Mouse (Mus musculus): ENCODE results near the gene Neil3.
A peak's percentile ranks its signal among the peaks of the same experiment; 100 is the strongest.
"Not testable (repeated sequence)": the region's sequence is repeated elsewhere in the genome, so short reads cannot be mapped to it uniquely, and the experiment has no call there.

Gene Neil3

DNA sequence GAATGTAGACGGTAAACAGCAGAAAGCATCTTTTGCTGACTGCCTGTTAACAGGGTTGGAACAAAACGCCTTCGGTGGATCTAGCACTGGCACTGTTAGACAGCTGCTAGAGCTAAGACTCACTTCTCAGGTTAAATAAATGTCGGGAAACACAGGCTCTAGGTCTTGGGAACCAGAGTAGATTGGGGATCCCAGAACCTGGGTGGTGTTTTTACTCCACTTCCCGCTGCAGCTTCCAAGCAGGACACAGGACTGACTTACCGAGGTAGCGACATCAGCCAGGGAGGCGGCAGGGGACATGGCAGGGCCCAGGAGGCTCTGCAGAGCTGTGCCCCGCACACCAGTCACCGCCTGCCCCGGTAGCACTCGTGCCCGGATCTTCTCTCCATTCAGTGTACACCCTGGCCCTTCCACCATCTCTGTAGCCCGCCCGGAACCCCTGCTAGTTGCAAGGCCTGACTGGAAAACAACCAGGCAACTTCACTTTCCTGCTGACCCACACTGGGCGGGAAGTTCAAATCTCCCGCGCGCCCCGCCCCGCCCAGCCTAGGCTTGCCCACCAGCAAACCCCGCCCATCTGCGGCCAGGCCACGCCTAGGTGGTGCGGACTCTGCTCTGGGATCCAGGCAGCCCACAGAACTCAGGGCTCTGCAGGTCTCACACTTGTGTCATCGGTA is at the start of gene Neil3:
Gene Neil3, minus strand, starts transcription at position 571 of the 677 bp plus-strand sequence.
- DNase-seq, result peak; percentile 32 to 43

- peak; percentile 57 to 58 for DNase-seq
Observed at GRCm38 (mm10) chr8:53680846-53681245, 42.0 kb upstream of the Neil3 start.

GRCm38 (mm10) chr8:53663946-53664345 is 25.1 kb upstream of the Neil3 start:
- DNase-seq, result peak; percentile 23 to 41

DNA sequence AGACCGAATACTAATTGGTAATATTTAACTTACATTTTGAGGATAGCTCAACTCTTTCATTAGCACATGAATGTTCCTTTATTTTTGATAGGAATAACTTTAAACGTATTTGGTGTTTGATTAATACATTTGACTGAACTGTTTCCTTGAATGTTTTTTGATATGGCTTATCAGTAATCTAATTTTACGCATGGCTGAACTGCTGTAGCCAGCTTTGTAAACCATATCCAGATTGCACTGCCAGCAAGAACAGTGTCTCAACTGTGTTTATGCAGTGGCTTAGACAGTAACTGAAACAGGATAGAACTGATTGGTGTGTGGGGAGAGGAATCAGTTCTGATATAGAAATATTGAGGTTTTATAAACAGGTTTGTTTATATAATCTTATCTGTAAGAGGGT is 22.6 kb upstream of the Neil3 start:
- no peak for DNase-seq

DNA sequence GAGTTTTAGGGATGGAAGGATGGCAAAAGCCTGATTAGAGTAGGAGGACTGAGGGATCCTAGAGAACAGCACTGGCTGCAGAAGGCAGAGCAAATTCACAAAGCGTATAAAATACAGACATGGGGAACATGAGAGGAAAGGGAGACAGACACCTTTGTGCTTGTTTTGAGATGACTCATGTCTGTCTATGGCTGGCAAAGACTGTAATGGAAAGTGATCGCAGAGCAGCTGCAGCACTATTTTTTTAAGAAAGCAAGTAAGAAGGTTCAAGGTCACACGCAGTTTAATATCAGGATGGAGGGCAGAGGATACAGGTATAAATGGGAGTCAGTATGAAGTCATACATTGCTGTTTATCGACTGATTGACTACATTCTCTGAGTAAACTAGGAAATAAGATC is 8.2 kb downstream of the Neil3 start:
- DNase-seq, result no peak

- no peak for DNase-seq
Observed at GRCm38 (mm10) chr8:53628864-53629415, 9.9 kb downstream of the Neil3 start.

GRCm38 (mm10) chr8:53623425-53623824 is 15.4 kb downstream of the Neil3 start:
- DNase-seq, result no peak

DNA sequence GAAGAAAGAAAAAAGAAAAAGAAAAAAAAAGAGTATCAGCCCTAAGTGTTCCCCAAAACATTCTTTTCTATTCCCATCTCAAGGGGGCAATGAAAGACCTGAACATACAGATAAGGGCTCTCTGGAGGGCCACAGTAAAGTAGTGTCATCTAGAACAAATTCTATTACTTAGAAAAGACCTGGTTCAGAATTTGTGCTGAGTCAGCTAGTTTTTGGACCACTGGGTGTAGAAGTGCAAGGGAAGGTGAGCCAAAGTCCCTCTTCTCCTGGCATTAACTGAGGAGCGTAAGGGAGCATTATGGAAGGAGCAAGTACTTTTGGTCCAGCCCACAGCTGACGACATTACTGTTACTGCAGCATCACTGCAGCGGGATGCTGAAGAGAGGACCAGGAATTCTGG is 19.7 kb downstream of the Neil3 start:
- DNase-seq, result no peak

DNA sequence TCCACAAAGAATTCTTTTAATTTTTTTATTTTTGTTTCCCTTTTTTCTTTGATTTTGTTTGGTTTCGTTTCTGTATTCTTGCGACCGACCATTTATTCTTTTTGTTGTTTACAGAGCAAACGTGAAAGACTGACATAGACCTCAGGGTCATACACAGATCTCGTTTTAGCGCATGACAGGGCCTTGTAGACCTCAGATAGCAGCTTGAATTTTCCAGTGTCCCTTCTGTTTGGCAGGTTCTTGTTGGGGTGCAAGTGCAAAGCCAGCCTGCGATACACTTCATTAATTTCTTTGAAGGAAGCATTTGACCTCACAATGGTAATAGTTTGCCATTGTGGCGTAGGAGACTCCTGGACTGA is 24.6 kb downstream of the Neil3 start:
- DNase-seq, result no peak

DNA sequence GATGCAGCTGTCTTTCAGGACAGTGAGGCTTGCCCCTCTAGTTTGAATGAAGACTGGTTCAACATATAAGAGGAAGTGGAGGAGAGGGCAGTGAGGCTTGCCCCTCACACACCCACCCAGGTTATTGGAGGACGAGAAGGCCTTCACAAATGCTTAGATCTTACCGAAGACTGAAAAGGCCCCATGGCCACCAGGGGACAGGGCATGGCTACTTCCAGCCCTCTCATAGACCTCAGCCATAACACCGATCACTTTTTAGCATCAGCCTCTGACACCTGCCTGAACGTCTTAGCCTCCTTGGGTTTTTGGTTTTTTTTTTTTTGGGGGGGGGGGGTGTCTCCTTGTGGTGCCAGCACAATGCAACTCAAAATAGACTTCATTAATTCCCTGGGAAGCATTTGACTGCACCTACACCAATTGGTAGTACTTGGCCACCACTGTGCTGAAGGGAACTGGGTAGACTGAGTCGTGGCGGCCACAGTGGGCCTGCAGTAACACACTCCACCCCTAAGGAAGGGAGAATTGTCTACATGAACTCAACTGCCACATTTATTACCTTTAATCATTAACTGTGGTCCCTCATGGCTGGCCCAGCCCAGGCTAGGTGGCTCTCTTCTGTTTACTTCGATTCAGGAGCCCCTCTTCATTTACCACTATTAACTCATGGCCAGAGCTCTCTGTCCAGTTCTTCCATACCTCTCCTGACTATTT is 25.1 kb downstream of the Neil3 start:
- DNase-seq, result no peak

DNA sequence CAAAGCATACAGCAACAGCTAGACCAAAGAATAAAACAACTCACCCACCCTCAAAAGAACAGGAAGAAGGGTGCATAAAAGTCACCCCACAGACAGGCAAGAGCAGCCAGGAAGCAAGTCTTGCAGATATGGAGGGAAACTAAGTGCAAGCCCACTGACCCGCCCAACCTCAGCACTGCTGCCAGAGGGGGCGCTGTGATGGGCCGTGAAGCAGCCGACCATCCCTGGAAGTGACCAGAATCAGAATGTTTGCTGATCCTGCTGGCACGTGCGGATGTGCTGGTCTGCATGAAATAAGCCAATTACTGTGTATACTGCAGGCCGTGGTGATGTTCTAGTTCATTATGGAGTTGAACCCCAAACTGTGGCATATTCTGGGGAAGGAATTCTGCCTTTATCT is 26.6 kb downstream of the Neil3 start:
- DNase-seq, result no peak

DNA sequence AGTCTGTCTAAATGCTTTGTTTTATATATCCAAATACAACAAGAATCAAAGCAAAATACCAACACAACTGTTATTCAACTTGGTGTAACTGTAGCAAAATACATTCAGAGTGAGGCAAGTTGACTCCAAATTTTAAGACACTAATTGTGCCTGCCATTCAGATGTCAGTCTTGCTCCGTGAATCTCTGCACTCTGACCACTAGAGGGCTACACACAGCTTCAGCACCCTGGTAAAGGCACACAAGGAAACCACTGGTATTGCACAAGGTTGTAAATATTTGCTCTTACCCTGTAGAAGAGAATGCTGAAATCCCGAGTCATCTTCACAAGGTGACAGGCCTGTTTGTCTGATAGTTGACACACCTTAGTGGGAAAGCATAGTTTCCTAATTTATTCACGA is 31.8 kb downstream of the Neil3 start:
- DNase-seq, result peak in 1 of 2 experiments; percentile 3

DNA sequence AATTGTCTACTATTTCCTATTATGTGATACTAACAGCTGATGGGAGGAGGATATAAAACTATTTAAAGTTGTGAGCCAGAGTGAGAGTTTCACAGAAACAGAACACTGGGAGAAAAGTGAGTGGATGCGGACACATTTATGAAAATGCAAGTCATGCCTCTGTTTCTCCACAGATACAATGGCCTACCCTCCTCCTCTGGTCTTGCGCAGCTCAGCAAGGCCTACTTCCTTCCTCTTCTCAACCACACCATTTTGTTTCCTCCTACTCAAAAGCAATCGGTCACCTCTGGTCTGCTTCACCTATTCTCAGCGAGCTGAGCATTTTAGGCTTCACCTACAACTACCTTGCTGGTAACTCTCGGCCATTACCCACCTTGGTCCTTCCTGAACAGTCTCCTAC is 34.0 kb downstream of the Neil3 start:
- DNase-seq, result no peak

DNA sequence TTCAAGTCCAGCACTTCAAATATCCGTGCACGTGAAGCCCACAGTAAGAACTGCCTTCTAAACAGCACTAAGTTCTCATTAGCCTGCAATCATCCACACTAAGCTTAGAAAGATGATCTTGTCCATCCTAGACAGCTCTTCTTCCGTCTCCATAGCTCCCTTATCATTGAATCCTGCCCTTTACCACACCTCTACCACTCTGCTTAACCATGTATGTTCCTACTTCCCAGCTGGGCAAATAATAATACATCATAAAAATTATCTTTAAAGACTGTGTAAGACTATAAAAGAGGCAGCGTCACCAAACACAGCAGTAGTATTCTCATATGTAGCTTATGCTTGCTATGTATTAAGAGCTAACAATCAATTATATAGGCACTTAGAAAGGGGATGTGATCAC is 35.2 kb downstream of the Neil3 start:
- DNase-seq, result no peak

DNA sequence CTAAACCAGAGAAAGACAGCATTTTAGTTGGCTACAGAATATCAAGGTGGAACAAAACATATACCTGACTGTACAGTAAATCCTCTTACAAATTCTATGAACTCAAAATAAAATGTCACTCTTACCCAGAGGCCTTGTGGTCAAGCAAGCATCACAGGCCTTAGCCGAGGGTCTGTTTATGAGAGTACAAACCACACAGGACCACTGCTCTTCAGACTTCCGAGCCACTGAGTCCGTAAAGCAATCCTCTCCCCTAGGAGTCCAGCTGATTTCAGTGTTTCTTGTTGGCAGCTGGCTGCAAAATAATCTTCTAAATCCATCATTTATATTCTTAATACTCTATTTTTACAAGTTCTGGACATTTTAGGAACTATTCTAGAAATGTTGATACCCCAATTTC is 38.0 kb downstream of the Neil3 start:
- no peak for DNase-seq

DNA sequence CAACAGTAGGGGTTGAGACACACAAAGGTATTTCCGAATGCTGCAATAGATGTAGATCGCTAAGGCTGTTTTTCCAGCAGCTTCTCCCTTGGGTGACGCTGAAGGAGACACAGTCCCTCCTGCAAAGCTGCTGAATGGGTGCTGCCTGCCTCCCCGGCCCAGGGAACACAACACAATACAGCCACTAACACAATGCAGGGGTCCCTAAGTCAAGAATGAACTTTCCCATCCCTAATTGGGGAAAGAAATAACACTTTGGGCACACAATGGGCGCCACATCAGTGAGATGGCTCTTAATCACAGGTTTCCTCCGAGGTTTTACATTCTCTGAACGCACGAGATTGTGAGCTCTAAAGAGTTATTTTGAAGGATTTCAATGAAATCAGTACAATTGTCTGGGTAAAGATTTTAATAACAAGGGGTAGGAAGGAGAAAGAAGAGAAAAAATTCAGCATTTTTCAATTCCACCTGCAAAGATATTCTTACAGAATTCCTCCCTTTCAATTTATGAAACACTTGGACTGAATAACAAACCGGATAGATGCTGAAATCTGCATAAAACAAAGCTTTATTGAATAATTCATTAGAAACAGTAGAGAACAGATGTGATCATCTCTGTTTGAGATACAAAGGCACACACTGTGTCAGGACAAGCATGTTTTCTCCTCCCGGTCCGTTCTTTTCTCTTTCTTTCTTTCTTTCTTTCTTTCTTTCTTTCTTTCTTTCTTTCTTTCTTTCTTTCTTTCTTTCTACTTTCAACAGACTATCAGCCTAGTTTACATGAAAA is 38.6 kb downstream of the Neil3 start:
- no peak for DNase-seq

- DNase-seq, result no peak
Observed at GRCm38 (mm10) chr8:53598101-53598500, 40.8 kb downstream of the Neil3 start.

- no peak for DNase-seq
Observed at GRCm38 (mm10) chr8:53591777-53592176, 47.1 kb downstream of the Neil3 start.

- no peak for DNase-seq
Observed at GRCm38 (mm10) chr8:53573600-53573999, 65.3 kb downstream of the Neil3 start.

GRCm38 (mm10) chr8:53566223-53566622 is 72.6 kb downstream of the Neil3 start:
- DNase-seq, result no peak

- no peak for DNase-seq
Observed at GRCm38 (mm10) chr8:53562441-53563040, 76.3 kb downstream of the Neil3 start.

DNA sequence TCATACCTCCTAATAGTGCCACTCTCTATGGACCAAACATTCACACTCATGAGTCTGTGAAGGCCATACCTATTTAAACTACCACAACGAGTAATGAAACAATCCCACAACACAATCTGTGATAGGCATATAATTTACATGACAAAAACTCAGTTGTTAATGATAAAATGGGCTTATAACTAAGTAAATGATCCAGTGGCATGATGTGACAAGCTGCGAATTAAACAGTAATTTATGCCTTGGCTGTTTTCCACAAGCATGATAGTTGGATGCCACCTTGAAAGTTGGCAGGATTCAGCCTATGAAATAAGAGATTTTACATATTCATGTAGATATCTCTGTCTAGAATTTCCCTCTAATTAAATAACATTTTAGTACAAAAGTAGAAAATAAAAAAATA is 99.3 kb downstream of the Neil3 start:
- DNase-seq, result no peak

- DNase-seq, result not testable (repeated sequence)
Observed at GRCm38 (mm10) chr8:53538049-53538448, 100.8 kb downstream of the Neil3 start.

All from cerebellum, postnatal 36 days (tissue).